Mouse (Mus musculus) stomach, embryonic 14.5 days (tissue): ENCODE data around the gene Isoc2a. TPM values are rescaled to one million over a fixed set of nuclear protein-coding genes. Genes with fewer than 3 reads are reported as not detected.

Experiments used
- ATAC-seq: fragments of 200-750 bp; cut with Nextera tagmentation; 2 replicates; pipeline ENCODE4 v1.8.0; 2017; ENCODE audit warnings: low read depth, moderate TSS enrichment; ENCODE audit not compliant: insufficient number of reproducible peaks, insufficient read depth, low FRiP score
- H3K27ac ChIP-seq: fragments of 300-500 bp; sonication (generic); 2 replicates; pipeline ENCODE4 v1.5.1; 2014; ENCODE audit warnings: mild to moderate bottlenecking, low read length, moderate library complexity, mixed read lengths
- H3K27me3 ChIP-seq: fragments of 300-500 bp; sonication (generic); 2 replicates; pipeline ENCODE4 v1.6.1; 2014; ENCODE audit warnings: low read length, control low read depth, mixed read lengths; ENCODE audit not compliant: control insufficient read depth, insufficient read depth
- H3K36me3 ChIP-seq: fragments of 300-500 bp; sonication (generic); 2 replicates; pipeline ENCODE4 v1.6.1; 2014; ENCODE audit warnings: mild to moderate bottlenecking, control low read depth, low read length, moderate library complexity, mixed read lengths; ENCODE audit not compliant: control insufficient read depth, insufficient read depth
- H3K4me1 ChIP-seq: fragments of 300-500 bp; sonication (generic); 2 replicates; pipeline ENCODE4 v1.6.1; 2014; ENCODE audit warnings: low read length, control low read depth, mixed read lengths; ENCODE audit not compliant: control insufficient read depth, insufficient read depth
- H3K4me2 ChIP-seq: fragments of 300-500 bp; sonication (generic); replicated peaks from 2 replicates; pipeline ENCODE4 v1.6.1; 2014; ENCODE audit warnings: low read depth, low read length, control low read depth
- H3K4me3 ChIP-seq: fragments of 300-500 bp; sonication (generic); 2 replicates; pipeline ENCODE4 v1.5.1; 2014; ENCODE audit warnings: low read depth, low read length, control low read depth
- H3K9ac ChIP-seq: fragments of 300-500 bp; sonication (generic); replicated peaks from 2 replicates; pipeline ENCODE4 v1.6.1; 2014; ENCODE audit warnings: low read depth, mild to moderate bottlenecking, control low read depth, low read length, moderate library complexity, mixed read lengths
- H3K9me3 ChIP-seq: fragments of 300-500 bp; sonication (generic); 2 replicates; pipeline ENCODE4 v1.6.1; 2016; ENCODE audit warnings: low read depth, low read length, control low read depth; ENCODE audit not compliant: control insufficient read depth
- WGBS: fragments of 180-500 bp; shearing (Covaris S2); extraction: QIAGEN DNeasy Blood & Tissue Kit; methylation state at CpG from one replicate; pipeline ENCODE4 v1.1.7; 2014; 5-methylcytosine and 5-hydroxymethylcytosine counted together
- polyA plus RNA-seq: library from polyadenylated mRNA; unstranded; fragments of >200 nt; fragmentation: Nextera tagmentation; extraction: Ambion mirVana; gene quantifications from 2 replicates; pipeline ENCODE4 v1.2.1, GENCODE M21; 2014

Isoc2a gene
- polyA plus RNA-seq, 1 experiment from 2014 or later: 0.98 TPM

GRCm38 (mm10) chr7:4844245-4844916 lies 32.6 kb upstream of the Isoc2a start, which contains the start of gene Shisa7:
Gene Shisa7 (minus strand): TSS chr7:4844696.
- H3K27ac ChIP-seq: no peak within 1 kb of the TSS; the same call in 1 of the 2 replicates
- H3K9me3 ChIP-seq: no peaks in the 10 kb centered on the region
- H3K36me3 ChIP-seq: no peaks in the 10 kb centered on the region
- peak within 1 kb of the TSS; percentile 93 for H3K4me2 ChIP-seq
- peaks cover 23% of the 10 kb centered on the region for H3K27me3 ChIP-seq
- peak; percentile 30; the same call in 1 of the 2 replicates for ATAC-seq
- peak within 1 kb of the TSS; percentile 41 for H3K4me3 ChIP-seq
- WGBS: 1% methylated on average over 40 of the region's 41 CpGs
- H3K4me1 ChIP-seq: peaks cover 22% of the 10 kb centered on the region
- peak within 1 kb of the TSS; percentile 14; the same call in 1 of the 2 replicates for H3K9ac ChIP-seq

GRCm38 (mm10) chr7:4844917-4845309 lies 32.0 kb upstream of the Isoc2a start:
- no peaks in the 10 kb centered on the region for H3K36me3 ChIP-seq
- peak overlapping the region; percentile 93 for H3K4me2 ChIP-seq
- H3K27ac ChIP-seq: no peak overlapping the region
- peaks cover 22% of the 10 kb centered on the region for H3K4me1 ChIP-seq
- ATAC-seq: peak; percentile 86
- WGBS: 0% methylated on average over 13 of the region's 13 CpGs
- peaks cover 23% of the 10 kb centered on the region for H3K27me3 ChIP-seq
- 0 out of 2 replicates have a peak overlapping the region, but pooled peaks have one; percentile 14 for H3K9ac ChIP-seq
- H3K4me3 ChIP-seq: peak overlapping the region; percentile 41
- H3K9me3 ChIP-seq: no peaks in the 10 kb centered on the region

- ATAC-seq: no peak
- no peak overlapping the region for H3K9ac ChIP-seq
- H3K27me3 ChIP-seq: peaks cover 2% of the 10 kb centered on the region; the same call in 1 of the 2 replicates
- no peaks in the 10 kb centered on the region for H3K36me3 ChIP-seq
- no peak overlapping the region for H3K4me3 ChIP-seq
- 61% methylated on average over 9 of the region's 9 CpGs for WGBS
- H3K27ac ChIP-seq: no peak overlapping the region
- H3K9me3 ChIP-seq: no peaks in the 10 kb centered on the region
- peaks cover 4% of the 10 kb centered on the region; the same call in 1 of the 2 replicates for H3K4me1 ChIP-seq
- no peak overlapping the region for H3K4me2 ChIP-seq
Measured at GRCm38 (mm10) chr7:4849372-4849771, 27.6 kb upstream of the Isoc2a start.

- ATAC-seq: no peak
- Histone ChIP-seq H3K36me3 (no peaks in the 10 kb centered on the region), H3K4me3 (no peak overlapping the region), H3K4me2 (no peak overlapping the region), H3K27ac (no peak overlapping the region), H3K4me1 (no peaks in the 10 kb centered on the region), H3K27me3 (no peaks in the 10 kb centered on the region), H3K9me3 (no peaks in the 10 kb centered on the region), H3K9ac (no peak overlapping the region)
- 79% methylated on average over 11 of the region's 11 CpGs for WGBS
Measured at GRCm38 (mm10) chr7:4850621-4851314, 26.2 kb upstream of the Isoc2a start.

- Histone ChIP-seq H3K4me2 (no peak overlapping the region), H3K27me3 (no peaks in the 10 kb centered on the region), H3K4me1 (no peaks in the 10 kb centered on the region), H3K36me3 (no peaks in the 10 kb centered on the region), H3K9ac (no peak overlapping the region), H3K4me3 (no peak overlapping the region), H3K9me3 (no peaks in the 10 kb centered on the region), H3K27ac (no peak overlapping the region)
- WGBS: 72% methylated on average over 8 of the region's 8 CpGs
- no peak for ATAC-seq
Measured at GRCm38 (mm10) chr7:4851315-4851688, 25.7 kb upstream of the Isoc2a start.

GRCm38 (mm10) chr7:4853613-4854012 lies 23.3 kb upstream of the Isoc2a start:
- Histone ChIP-seq H3K27ac (no peak overlapping the region), H3K36me3 (no peaks in the 10 kb centered on the region), H3K9me3 (no peaks in the 10 kb centered on the region), H3K4me2 (no peak overlapping the region), H3K4me1 (no peaks in the 10 kb centered on the region), H3K9ac (no peak overlapping the region), H3K27me3 (no peaks in the 10 kb centered on the region), H3K4me3 (no peak overlapping the region)
- no peak for ATAC-seq
- WGBS: 71% methylated on average over 3 of the region's 3 CpGs

- Histone ChIP-seq H3K4me2 (no peak overlapping the region), H3K9ac (no peak overlapping the region), H3K9me3 (no peaks in the 10 kb centered on the region), H3K36me3 (no peaks in the 10 kb centered on the region), H3K4me1 (no peaks in the 10 kb centered on the region), H3K27me3 (no peaks in the 10 kb centered on the region), H3K4me3 (no peak overlapping the region), H3K27ac (no peak overlapping the region)
- 85% methylated on average over 9 of the region's 9 CpGs for WGBS
- ATAC-seq: no peak
Measured at GRCm38 (mm10) chr7:4856508-4856907, 20.4 kb upstream of the Isoc2a start.

GRCm38 (mm10) chr7:4857321-4857720 lies 19.6 kb upstream of the Isoc2a start:
- no peaks in the 10 kb centered on the region for H3K36me3 ChIP-seq
- no peaks in the 10 kb centered on the region for H3K27me3 ChIP-seq
- H3K27ac ChIP-seq: no peak overlapping the region
- H3K9ac ChIP-seq: no peak overlapping the region
- no peak for ATAC-seq
- no peak overlapping the region for H3K4me3 ChIP-seq
- no peak overlapping the region for H3K4me2 ChIP-seq
- H3K9me3 ChIP-seq: no peaks in the 10 kb centered on the region
- no peaks in the 10 kb centered on the region for H3K4me1 ChIP-seq
- WGBS: 62% methylated on average over 7 of the region's 7 CpGs
